Mouse (Mus musculus) liver, adult 2 months (tissue): ENCODE measurements at regions not wholly inside any gene's neighbourhood (a gene's known extent, or its start where the extent isn't known, plus 50 kb on each side); places are given as distances from the start of the nearest gene placed in this dataset.
"Not testable (repeated sequence)": the region's sequence is repeated elsewhere in the genome, so short reads cannot be mapped to it uniquely, and the experiment has no call there.

Source experiments
- DNase-seq: peaks from one replicate; pipeline ENCODE4 v3.0.0-alpha.2; 2011; ENCODE audit warnings: low read depth, low spot score; ENCODE audit errors: extremely low read depth
- H3K27ac ChIP-seq: fragments of 200-500 bp; replicated peaks from 2 replicates; pipeline ENCODE4 v1.5.1; 2012; ENCODE audit warnings: low read depth, mild to moderate bottlenecking, control low read depth, inconsistent platforms, low read length; ENCODE audit not compliant: insufficient read depth
- H3K27me3 ChIP-seq: fragments of 200-500 bp; 2 replicates; pipeline ENCODE4 v1.6.1; 2012; ENCODE audit warnings: mild to moderate bottlenecking, moderate library complexity, low read length, inconsistent platforms; ENCODE audit not compliant: control insufficient read depth, insufficient read depth
- H3K36me3 ChIP-seq: fragments of 200-500 bp; 2 replicates; pipeline ENCODE4 v1.6.1; 2012; ENCODE audit warnings: low read length, inconsistent platforms; ENCODE audit not compliant: control insufficient read depth, insufficient read depth
- H3K4me1 ChIP-seq: fragments of 200-500 bp; 2 replicates; pipeline ENCODE4 v1.6.1; 2011; ENCODE audit warnings: low read length; ENCODE audit not compliant: control insufficient read depth, insufficient read depth
- H3K4me3 ChIP-seq: fragments of 200-500 bp; 2 replicates; pipeline ENCODE4 v1.5.1; 2011; ENCODE audit warnings: low read depth, mild to moderate bottlenecking, control low read depth, low read length, moderate library complexity; ENCODE audit not compliant: insufficient read depth
- H3K79me2 ChIP-seq: fragments of 200-500 bp; 2 replicates; pipeline ENCODE4 v1.6.1; 2012; ENCODE audit warnings: inconsistent platforms, mild to moderate bottlenecking, low read length, moderate library complexity; ENCODE audit not compliant: control insufficient read depth, insufficient read depth
- H3K9ac ChIP-seq: fragments of 200-500 bp; 2 replicates; pipeline ENCODE4 v1.6.1; 2012; ENCODE audit warnings: low read depth, mild to moderate bottlenecking, control low read depth, inconsistent platforms, low read length
- CTCF ChIP-seq: fragments of 200-500 bp; IDR thresholded peaks from 2 replicates; pipeline ENCODE4 v1.5.1; 2011; ENCODE audit warnings: low read depth, low read length, control low read depth
- POLR2A ChIP-seq: fragments of 200-500 bp; IDR thresholded peaks from 2 replicates; pipeline ENCODE4 v1.6.1; 2011; ENCODE audit warnings: low read length, control low read depth; ENCODE audit not compliant: insufficient read depth; ENCODE audit errors: extremely low read depth
- WGBS: fragments of 180-500 bp; shearing (Covaris S2); methylation state at CpG from one replicate; pipeline ENCODE4 v1.1.7; 2018; 5-methylcytosine and 5-hydroxymethylcytosine counted together

- no peak overlapping the region for H3K9ac ChIP-seq
- no peaks in the 10 kb centered on the region for H3K79me2 ChIP-seq
- no peak overlapping the region for H3K4me3 ChIP-seq
- no peak for DNase-seq
- TF ChIP-seq POLR2A: no peak
- TF ChIP-seq CTCF: no peak
- no peaks in the 10 kb centered on the region for H3K4me1 ChIP-seq
- H3K36me3 ChIP-seq: no peaks in the 10 kb centered on the region
- 57% methylated on average over 7 of the region's 7 CpGs for WGBS
- no peak overlapping the region for H3K27ac ChIP-seq
- no peaks in the 10 kb centered on the region for H3K27me3 ChIP-seq
Observed at GRCm38 (mm10) chr7:73688451-73688850, 51.7 kb upstream of the Fam174b start.

- DNase-seq, H3K4me3 ChIP-seq, H3K36me3 ChIP-seq, H3K4me1 ChIP-seq, H3K9ac ChIP-seq, H3K27ac ChIP-seq, H3K27me3 ChIP-seq, H3K79me2 ChIP-seq: not testable (repeated sequence)
- 87% methylated on average over 17 of the region's 17 CpGs for WGBS
Observed at GRCm38 (mm10) chr7:73686245-73686644, 53.9 kb upstream of the Fam174b start.

- no peak for DNase-seq
- Histone ChIP-seq H3K27ac (no peak overlapping the region), H3K4me3 (no peak overlapping the region), H3K4me1 (no peaks in the 10 kb centered on the region), H3K36me3 (no peaks in the 10 kb centered on the region), H3K79me2 (no peaks in the 10 kb centered on the region), H3K27me3 (no peaks in the 10 kb centered on the region), H3K9ac (no peak overlapping the region)
- 77% methylated on average over 5 of the region's 5 CpGs for WGBS
- TF ChIP-seq CTCF (no peak), POLR2A (no peak)
Observed at GRCm38 (mm10) chr7:73682756-73683155, 57.3 kb upstream of the Fam174b start.

GRCm38 (mm10) chr7:73670598-73670997, 69.5 kb upstream of the Fam174b start:
- no peak for DNase-seq
- Histone ChIP-seq H3K27ac (no peak overlapping the region), H3K9ac (no peak overlapping the region), H3K4me1 (no peaks in the 10 kb centered on the region), H3K36me3 (no peaks in the 10 kb centered on the region), H3K27me3 (no peaks in the 10 kb centered on the region), H3K79me2 (no peaks in the 10 kb centered on the region), H3K4me3 (no peak overlapping the region)
- no peak for TF ChIP-seq POLR2A
- no peak for TF ChIP-seq CTCF
- WGBS: 27% methylated on average over 4 of the region's 4 CpGs

- Histone ChIP-seq H3K4me3 (no peak overlapping the region), H3K27me3 (no peaks in the 10 kb centered on the region), H3K79me2 (no peaks in the 10 kb centered on the region), H3K27ac (no peak overlapping the region), H3K4me1 (no peaks in the 10 kb centered on the region), H3K9ac (no peak overlapping the region), H3K36me3 (no peaks in the 10 kb centered on the region)
- DNase-seq: no peak
- TF ChIP-seq POLR2A (no peak), CTCF (no peak)
- whole genome bisulfite sequencing: 71% methylated on average over 2 of the region's 2 CpGs
Observed at GRCm38 (mm10) chr7:73668791-73669190, 71.3 kb upstream of the Fam174b start.

GRCm38 (mm10) chr7:73666921-73667675, 73.0 kb upstream of the Fam174b start:
- Histone ChIP-seq H3K27ac (no peak overlapping the region), H3K27me3 (no peaks in the 10 kb centered on the region), H3K4me1 (no peaks in the 10 kb centered on the region), H3K9ac (no peak overlapping the region), H3K36me3 (no peaks in the 10 kb centered on the region), H3K4me3 (no peak overlapping the region), H3K79me2 (no peaks in the 10 kb centered on the region)
- DNase-seq: peak; percentile 4
- 56% methylated on average over 14 of the region's 14 CpGs for WGBS
- TF ChIP-seq CTCF (no peak), POLR2A (no peak)
